Mouse (Mus musculus): ENCODE results near the gene Mfap1b. TPM values are rescaled to one million over a fixed set of nuclear protein-coding genes. Genes with fewer than 3 reads are reported as not detected.

Gene Mfap1b
- total and polyA plus RNA-seq, 2 experiments from 2014 or later: 34.5 to 58.4 TPM

DNA sequence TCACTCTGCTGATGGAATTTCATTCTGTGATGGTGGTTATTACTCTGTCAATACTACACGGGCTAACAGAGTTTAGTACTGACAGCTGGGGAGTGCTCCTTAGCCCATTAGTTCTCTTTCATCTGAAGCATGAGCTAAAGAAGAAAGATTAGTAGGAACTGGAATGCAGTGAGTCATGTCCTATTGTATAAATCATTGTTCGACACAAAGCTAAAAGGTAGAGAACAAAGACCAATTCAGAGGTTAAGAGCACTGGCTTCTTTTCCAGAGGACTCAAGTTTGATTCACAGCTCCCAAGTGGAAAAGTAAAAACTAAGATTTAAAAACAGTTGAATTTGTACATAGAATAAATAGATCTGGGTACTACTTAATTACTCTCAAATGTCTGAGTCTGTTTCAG is 13.8 kb downstream of the Mfap1b start:
- Histone ChIP-seq H3K4me3 (ENCODE audit: low read depth, low read length) (no peak overlapping the region), H3K4me2 (ENCODE audit: low read depth) (no peak overlapping the region), H3K9me3 (ENCODE audit: low read length) (no peaks in the 10 kb centered on the region), H3K27ac (ENCODE audit: low read depth, low read length) (no peak overlapping the region), H3K9ac (no peak overlapping the region), H3K36me3 (ENCODE audit: insufficient read depth) (no peaks in the 10 kb centered on the region), H3K4me1 (ENCODE audit: insufficient read depth) (peaks cover 11% of the 10 kb centered on the region), H3K27me3 (ENCODE audit: insufficient read depth, low read length) (no peaks in the 10 kb centered on the region)
- ATAC-seq (no peak), DNase-seq (no peak)
- no peak for TF ChIP-seq CTCF (IDR thresholded peaks at IDR 0.05; ENCODE audit: low read depth)
- WGBS: 62% methylated on average over 2 of the region's 2 CpGs

- peak; percentile 88 for DNase-seq
- peak within 1 kb of the TSS; percentile 51 for H3K9ac ChIP-seq
- peak within 1 kb of the TSS; percentile 61 for H3K4me3 ChIP-seq (ENCODE audit: low read depth, low read length)
- H3K9me3 ChIP-seq (ENCODE audit: low read length): no peaks in the 10 kb centered on the region
- ATAC-seq: peak; percentile 98
- TF ChIP-seq CTCF (IDR thresholded peaks at IDR 0.05; ENCODE audit: low read depth): no peak
- H3K36me3 ChIP-seq (ENCODE audit: insufficient read depth): peaks cover 13% of the 10 kb centered on the region
- peaks cover 11% of the 10 kb centered on the region for H3K4me1 ChIP-seq (ENCODE audit: insufficient read depth)
- H3K4me2 ChIP-seq (ENCODE audit: low read depth): peak within 1 kb of the TSS; percentile 65
- 3% methylated on average over 41 of the region's 41 CpGs for WGBS
- H3K27ac ChIP-seq (ENCODE audit: low read depth, low read length): peak within 1 kb of the TSS; percentile 66
- no peaks in the 10 kb centered on the region for H3K27me3 ChIP-seq (ENCODE audit: insufficient read depth, low read length)
These were observed 16.9 kb downstream of the Mfap1b start, which contains the start of gene Serinc4 for GRCm38 (mm10) chr2:121456692-121457642. Gene Serinc4 (minus strand): TSS chr2:121456781.

DNA sequence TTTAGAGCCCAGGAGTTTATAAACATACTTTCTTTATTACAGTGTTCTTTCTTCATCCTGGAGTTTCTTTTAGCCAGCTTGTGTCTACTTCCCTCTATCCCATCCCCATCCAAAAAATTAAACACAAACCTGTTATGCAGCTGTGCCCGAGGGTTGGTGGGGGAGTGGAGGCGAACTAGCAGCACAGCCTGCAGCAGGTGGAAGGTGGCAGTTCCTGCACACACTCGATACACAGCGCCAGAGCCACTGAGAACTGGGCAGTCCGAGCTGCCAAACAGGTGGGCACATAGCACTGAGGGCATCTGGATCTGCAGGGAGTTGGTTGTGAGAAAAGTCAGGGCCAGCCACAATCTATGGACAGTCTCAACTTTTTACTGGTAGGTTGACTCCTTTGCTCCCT is 18.3 kb downstream of the Mfap1b start:
- no peak overlapping the region for H3K9ac ChIP-seq
- no peak overlapping the region for H3K4me3 ChIP-seq (ENCODE audit: low read depth, low read length)
- H3K4me1 ChIP-seq (ENCODE audit: insufficient read depth): peaks cover 11% of the 10 kb centered on the region
- ATAC-seq (no peak), DNase-seq (no peak)
- no peak for TF ChIP-seq CTCF (IDR thresholded peaks at IDR 0.05; ENCODE audit: low read depth)
- H3K4me2 ChIP-seq (ENCODE audit: low read depth): no peak overlapping the region
- H3K27me3 ChIP-seq (ENCODE audit: insufficient read depth, low read length): no peaks in the 10 kb centered on the region
- no peaks in the 10 kb centered on the region for H3K9me3 ChIP-seq (ENCODE audit: low read length)
- 84% methylated on average over 5 of the region's 5 CpGs for WGBS
- no peak overlapping the region for H3K27ac ChIP-seq (ENCODE audit: low read depth, low read length)
- H3K36me3 ChIP-seq (ENCODE audit: insufficient read depth): peaks cover 20% of the 10 kb centered on the region

GRCm38 (mm10) chr2:121453917-121454316 is 19.9 kb downstream of the Mfap1b start:
- Histone ChIP-seq H3K4me2 (ENCODE audit: low read depth) (no peak overlapping the region), H3K27ac (ENCODE audit: low read depth, low read length) (no peak overlapping the region), H3K9ac (no peak overlapping the region), H3K27me3 (ENCODE audit: insufficient read depth, low read length) (no peaks in the 10 kb centered on the region), H3K4me1 (ENCODE audit: insufficient read depth) (peaks cover 16% of the 10 kb centered on the region), H3K36me3 (ENCODE audit: insufficient read depth) (peaks cover 20% of the 10 kb centered on the region), H3K4me3 (ENCODE audit: low read depth, low read length) (no peak overlapping the region), H3K9me3 (ENCODE audit: low read length) (no peaks in the 10 kb centered on the region)
- DNase-seq: no peak
- ATAC-seq: no peak
- TF ChIP-seq CTCF (IDR thresholded peaks at IDR 0.05; ENCODE audit: low read depth): no peak
- 83% methylated on average over 6 of the region's 6 CpGs for WGBS

GRCm38 (mm10) chr2:121452990-121453389 is 20.9 kb downstream of the Mfap1b start, which contains the start of gene Hypk:
Gene Hypk (plus strand): TSS chr2:121453290.
- no peaks in the 10 kb centered on the region for H3K27me3 ChIP-seq (ENCODE audit: insufficient read depth, low read length)
- H3K4me2 ChIP-seq (ENCODE audit: low read depth): no peak within 1 kb of the TSS
- no peak within 1 kb of the TSS for H3K27ac ChIP-seq (ENCODE audit: low read depth, low read length)
- ATAC-seq (no peak), DNase-seq (no peak)
- no peaks in the 10 kb centered on the region for H3K9me3 ChIP-seq (ENCODE audit: low read length)
- H3K36me3 ChIP-seq (ENCODE audit: insufficient read depth): peaks cover 20% of the 10 kb centered on the region
- H3K4me3 ChIP-seq (ENCODE audit: low read depth, low read length): no peak within 1 kb of the TSS
- no peak for TF ChIP-seq CTCF (IDR thresholded peaks at IDR 0.05; ENCODE audit: low read depth)
- WGBS: 77% methylated on average over 4 of the region's 4 CpGs
- peaks cover 15% of the 10 kb centered on the region for H3K4me1 ChIP-seq (ENCODE audit: insufficient read depth)
- H3K9ac ChIP-seq: no peak within 1 kb of the TSS

GRCm38 (mm10) chr2:121452361-121452760 is 21.5 kb downstream of the Mfap1b start:
- no peak overlapping the region for H3K4me3 ChIP-seq (ENCODE audit: low read depth, low read length)
- H3K36me3 ChIP-seq (ENCODE audit: insufficient read depth): peaks cover 20% of the 10 kb centered on the region
- no peak overlapping the region for H3K27ac ChIP-seq (ENCODE audit: low read depth, low read length)
- no peak for TF ChIP-seq CTCF (IDR thresholded peaks at IDR 0.05; ENCODE audit: low read depth)
- no peaks in the 10 kb centered on the region for H3K27me3 ChIP-seq (ENCODE audit: insufficient read depth, low read length)
- H3K4me2 ChIP-seq (ENCODE audit: low read depth): no peak overlapping the region
- 88% methylated on average over 4 of the region's 4 CpGs for WGBS
- H3K9me3 ChIP-seq (ENCODE audit: low read length): no peaks in the 10 kb centered on the region
- H3K9ac ChIP-seq: no peak overlapping the region
- ATAC-seq (no peak), DNase-seq (no peak)
- H3K4me1 ChIP-seq (ENCODE audit: insufficient read depth): peaks cover 11% of the 10 kb centered on the region; the same call in 1 of the 2 replicates

- H3K9me3 ChIP-seq (ENCODE audit: low read length): no peaks in the 10 kb centered on the region
- WGBS: 7% methylated on average over 7 of the region's 7 CpGs
- H3K4me1 ChIP-seq (ENCODE audit: insufficient read depth): peaks cover 5% of the 10 kb centered on the region; the same call in 1 of the 2 replicates
- ATAC-seq (no peak), DNase-seq (no peak)
- H3K36me3 ChIP-seq (ENCODE audit: insufficient read depth): peaks cover 20% of the 10 kb centered on the region
- no peak for TF ChIP-seq CTCF (IDR thresholded peaks at IDR 0.05; ENCODE audit: low read depth)
- peak overlapping the region; percentile 85 for H3K9ac ChIP-seq
- H3K27ac ChIP-seq (ENCODE audit: low read depth, low read length): peak overlapping the region; percentile 97
- peak overlapping the region; percentile 91 for H3K4me3 ChIP-seq (ENCODE audit: low read depth, low read length)
- peak overlapping the region; percentile 81 for H3K4me2 ChIP-seq (ENCODE audit: low read depth)
- H3K27me3 ChIP-seq (ENCODE audit: insufficient read depth, low read length): no peaks in the 10 kb centered on the region
These were observed 23.8 kb downstream of the Mfap1b start for GRCm38 (mm10) chr2:121450093-121450492.

All from forebrain, postnatal 0 days (tissue).